Mouse (Mus musculus) heart, embryonic 10.5 days (tissue): ENCODE results near the gene Sept9. TPM values are rescaled to one million over a fixed set of nuclear protein-coding genes. Genes with fewer than 3 reads are reported as not detected.
"Not testable (repeated sequence)": the region's sequence is repeated elsewhere in the genome, so short reads cannot be mapped to it uniquely, and the experiment has no call there.

Experiments used
- DNase-seq: peaks from one replicate; pipeline ENCODE4 v3.0.0-alpha.2; 2017; ENCODE audit warnings: low spot score
- H3K27ac ChIP-seq: fragments of 300-500 bp; sonication (generic); 2 replicates; pipeline ENCODE4 v1.5.1; 2016; ENCODE audit warnings: mild to moderate bottlenecking
- H3K27me3 ChIP-seq: fragments of 300-500 bp; sonication (generic); 2 replicates; pipeline ENCODE4 v1.6.1; 2016; ENCODE audit warnings: mild to moderate bottlenecking; ENCODE audit not compliant: poor library complexity, insufficient read depth, severe bottlenecking
- H3K36me3 ChIP-seq: fragments of 300-500 bp; sonication (generic); 2 replicates; pipeline ENCODE4 v1.6.1; 2016; ENCODE audit warnings: mild to moderate bottlenecking, moderate library complexity
- H3K4me1 ChIP-seq: fragments of 300-500 bp; sonication (generic); 2 replicates; pipeline ENCODE4 v1.6.1; 2016; ENCODE audit warnings: mild to moderate bottlenecking
- H3K4me3 ChIP-seq: fragments of 300-500 bp; sonication (generic); 2 replicates; pipeline ENCODE4 v1.5.1; 2016; ENCODE audit warnings: mild to moderate bottlenecking, moderate library complexity
- H3K9me3 ChIP-seq: fragments of 300-500 bp; sonication (generic); 2 replicates; pipeline ENCODE4 v1.6.1; 2016; ENCODE audit warnings: mild to moderate bottlenecking, moderate library complexity
- WGBS: fragments of 180-500 bp; shearing (Covaris S2); methylation state at CpG from one replicate; pipeline ENCODE4 v1.1.7; 2016; 5-methylcytosine and 5-hydroxymethylcytosine counted together
- polyA plus RNA-seq: library from polyadenylated mRNA; unstranded; fragments of >200 nt; fragmentation: Nextera tagmentation; extraction: Ambion mirVana; gene quantifications from 2 replicates; pipeline ENCODE4 v1.2.1, GENCODE M21; 2016

The Sept9 gene
- polyA plus RNA-seq, 1 experiment from 2014 or later, result 164 TPM

GRCm38 (mm10) chr11:117338503-117338902 lies 139.0 kb downstream of the Sept9 start:
- 43% methylated on average over 8 of the region's 8 CpGs for WGBS
- DNase-seq, result no peak
- H3K36me3 ChIP-seq, result peaks cover 16% of the 10 kb centered on the region; the same call in 1 of the 2 replicates
- H3K9me3 ChIP-seq, result no peaks in the 10 kb centered on the region
- H3K27me3 ChIP-seq, result no peaks in the 10 kb centered on the region
- peaks cover 97% of the 10 kb centered on the region for H3K4me1 ChIP-seq
- H3K27ac ChIP-seq, result peak overlapping the region; percentile 45; the same call in 1 of the 2 replicates
- no peak overlapping the region for H3K4me3 ChIP-seq

- WGBS, result 78% methylated on average over 3 of the region's 3 CpGs
- Histone ChIP-seq H3K9me3 (no peaks in the 10 kb centered on the region), H3K36me3 (peaks cover 16% of the 10 kb centered on the region; the same call in 1 of the 2 replicates), H3K4me3 (no peak overlapping the region), H3K4me1 (peaks cover 97% of the 10 kb centered on the region), H3K27ac (0 out of 2 replicates have a peak overlapping the region, but pooled peaks have one; percentile 45), H3K27me3 (no peaks in the 10 kb centered on the region)
- DNase-seq, result no peak
These were observed 139.6 kb downstream of the Sept9 start for GRCm38 (mm10) chr11:117339050-117339449.

DNA sequence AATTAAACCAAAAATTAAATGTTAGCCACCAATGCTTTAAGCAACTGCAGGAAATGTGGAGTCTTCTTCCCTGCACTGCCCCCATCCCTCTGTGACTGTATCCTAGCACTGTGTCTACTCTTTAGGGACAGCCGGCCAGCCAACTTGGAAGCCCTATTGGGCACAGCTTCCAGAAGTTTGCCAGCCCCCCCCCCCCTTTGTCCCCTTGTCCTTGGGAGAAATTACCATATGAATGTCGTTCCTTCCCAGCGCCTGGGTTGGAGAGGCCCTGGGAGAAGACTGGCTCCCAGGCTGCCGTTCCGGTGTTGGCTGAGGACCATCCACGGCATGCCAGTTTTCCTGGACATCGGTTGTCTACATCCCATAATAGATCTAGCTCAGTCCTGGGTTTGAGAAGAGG lies 141.8 kb downstream of the Sept9 start:
- Histone ChIP-seq H3K27ac (peak overlapping the region; percentile 53; the same call in 1 of the 2 replicates), H3K36me3 (peaks cover 13% of the 10 kb centered on the region; the same call in 1 of the 2 replicates), H3K4me3 (no peak overlapping the region), H3K4me1 (peaks cover 97% of the 10 kb centered on the region), H3K27me3 (no peaks in the 10 kb centered on the region), H3K9me3 (no peaks in the 10 kb centered on the region)
- WGBS, result 59% methylated on average over 7 of the region's 7 CpGs
- DNase-seq, result no peak

DNA sequence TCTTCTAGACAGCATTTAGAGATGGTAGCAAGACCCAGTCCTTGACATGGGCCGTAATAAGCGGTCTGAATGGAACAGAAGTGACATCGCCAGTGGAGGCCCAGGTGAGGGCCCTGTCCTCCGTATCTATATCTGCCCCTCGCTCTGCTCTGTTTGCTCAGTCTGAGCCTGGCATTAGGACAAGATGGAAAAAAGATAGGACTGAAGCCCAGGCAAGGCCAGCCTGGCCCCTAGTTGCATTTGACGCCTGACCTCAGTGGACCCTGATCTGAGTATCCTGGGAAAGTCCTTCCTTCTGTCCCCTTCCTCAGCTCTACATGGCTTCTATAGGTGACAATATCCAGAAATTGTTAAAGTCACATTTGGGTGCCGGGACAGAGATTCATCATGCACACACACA lies 142.6 kb downstream of the Sept9 start:
- DNase-seq, result no peak
- Histone ChIP-seq H3K9me3 (no peaks in the 10 kb centered on the region), H3K36me3 (peaks cover 10% of the 10 kb centered on the region; the same call in 1 of the 2 replicates), H3K4me3 (no peak overlapping the region), H3K27ac (peak overlapping the region; percentile 53; the same call in 1 of the 2 replicates), H3K4me1 (peaks cover 97% of the 10 kb centered on the region), H3K27me3 (no peaks in the 10 kb centered on the region)
- 87% methylated on average over 7 of the region's 7 CpGs for WGBS

- H3K4me1 ChIP-seq, result peaks cover 97% of the 10 kb centered on the region
- DNase-seq, H3K27me3 ChIP-seq, H3K27ac ChIP-seq, H3K36me3 ChIP-seq, H3K9me3 ChIP-seq, H3K4me3 ChIP-seq: not testable (repeated sequence)
- 86% methylated on average over 6 of the region's 6 CpGs for WGBS
These were observed 143.0 kb downstream of the Sept9 start for GRCm38 (mm10) chr11:117342490-117342889.

DNA sequence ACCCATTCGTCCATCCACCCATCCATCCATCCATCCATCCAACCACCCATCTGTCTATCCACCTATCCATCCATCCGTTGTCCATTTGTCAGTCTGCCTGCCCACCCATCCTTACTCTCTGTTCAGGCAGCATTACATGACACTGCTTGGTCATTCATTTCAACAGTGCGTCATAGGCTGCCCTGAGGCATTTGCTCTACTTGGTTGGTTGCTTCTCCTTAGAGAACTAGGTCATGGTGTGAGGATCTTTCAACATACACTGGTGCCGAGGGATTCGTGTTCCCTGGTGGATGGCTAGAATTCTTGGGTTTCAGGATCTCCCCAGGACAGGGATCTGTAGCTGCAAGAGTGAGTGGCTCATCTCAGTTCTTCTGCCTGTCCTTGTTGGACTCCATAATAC lies 144.3 kb downstream of the Sept9 start:
- Histone ChIP-seq H3K9me3 (no peaks in the 10 kb centered on the region), H3K4me1 (peaks cover 97% of the 10 kb centered on the region), H3K27ac (0 out of 2 replicates have a peak overlapping the region, but pooled peaks have one; percentile 80), H3K27me3 (no peaks in the 10 kb centered on the region), H3K4me3 (no peak overlapping the region), H3K36me3 (peaks cover 10% of the 10 kb centered on the region; the same call in 1 of the 2 replicates)
- 70% methylated on average over 5 of the region's 5 CpGs for WGBS
- DNase-seq, result no peak

DNA sequence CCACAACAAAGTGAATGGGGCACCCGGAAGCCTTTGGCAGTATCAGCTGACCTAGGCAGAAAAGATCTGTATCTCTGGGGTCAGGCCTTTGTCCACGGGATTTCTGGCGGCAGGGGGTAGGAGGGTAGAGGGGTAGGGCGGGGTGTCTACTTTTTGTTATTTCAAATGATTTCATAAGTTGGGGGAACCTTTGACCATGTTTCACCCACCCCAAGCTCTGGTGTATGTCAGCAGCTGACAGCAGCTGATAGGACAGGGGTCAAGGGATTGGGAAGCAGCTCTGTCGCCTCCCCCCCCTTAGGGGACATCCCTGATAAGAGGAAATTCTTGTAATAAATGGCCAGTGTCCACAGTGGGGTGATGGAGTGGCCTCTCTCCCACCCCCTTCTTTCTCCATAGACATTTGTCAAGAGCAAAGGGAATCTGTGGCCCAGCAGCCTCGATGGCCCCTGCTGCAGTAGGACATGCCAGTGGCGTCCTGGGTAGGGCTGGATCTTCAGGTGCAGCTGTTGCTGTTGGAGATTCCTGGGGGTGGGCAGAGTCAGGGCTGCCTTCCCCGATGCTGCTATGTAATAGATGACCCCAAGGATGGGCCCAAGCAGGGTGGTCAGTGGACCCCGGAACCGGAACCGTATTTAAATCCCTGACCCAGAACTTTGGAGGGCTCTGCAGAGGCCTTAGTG lies 145.0 kb downstream of the Sept9 start:
- Histone ChIP-seq H3K27ac (peak overlapping the region; percentile 80), H3K27me3 (no peaks in the 10 kb centered on the region), H3K36me3 (peaks cover 10% of the 10 kb centered on the region; the same call in 1 of the 2 replicates), H3K4me1 (peaks cover 97% of the 10 kb centered on the region), H3K9me3 (no peaks in the 10 kb centered on the region), H3K4me3 (peak overlapping the region; percentile 35)
- no peak for DNase-seq
- WGBS, result 27% methylated on average over 11 of the region's 11 CpGs

DNA sequence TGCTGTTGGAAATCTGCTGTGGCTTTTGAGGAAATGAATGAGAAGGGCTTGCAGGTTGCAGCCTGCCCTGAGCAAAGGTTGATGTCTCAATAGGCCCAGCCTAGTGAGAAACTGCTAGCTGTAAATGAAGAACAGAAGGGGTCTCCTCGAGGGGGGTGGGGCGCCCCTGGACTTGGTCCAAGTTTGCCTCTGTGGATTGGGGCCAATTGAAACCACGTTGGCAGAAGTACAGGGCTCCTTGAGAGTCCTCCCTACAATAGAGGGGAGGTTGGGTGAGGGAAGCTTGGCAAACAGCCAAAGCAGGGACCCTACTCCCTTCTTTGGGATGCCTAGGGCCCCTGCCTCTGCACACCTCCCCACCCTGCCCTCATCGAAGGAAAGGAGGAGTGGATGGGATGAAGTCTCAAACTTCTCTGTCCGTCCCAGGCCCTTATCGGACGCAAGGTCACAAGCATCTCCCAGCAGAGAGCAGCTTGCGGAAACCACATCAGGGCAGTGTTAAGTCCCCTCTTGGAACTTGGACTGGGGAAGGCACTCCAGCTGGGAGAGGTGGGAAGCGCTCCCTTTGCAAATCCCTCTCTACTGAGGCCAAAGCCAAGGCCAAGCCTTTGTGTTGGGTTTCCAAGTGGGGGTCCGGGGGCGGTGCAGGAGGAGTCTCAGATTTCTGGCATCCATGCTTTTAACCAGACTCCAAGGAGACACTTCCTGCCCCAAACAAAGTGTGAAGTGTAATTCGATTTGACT lies 145.7 kb downstream of the Sept9 start:
- Histone ChIP-seq H3K9me3 (no peaks in the 10 kb centered on the region), H3K4me1 (peaks cover 97% of the 10 kb centered on the region), H3K4me3 (peak overlapping the region; percentile 35), H3K36me3 (peaks cover 6% of the 10 kb centered on the region; the same call in 1 of the 2 replicates), H3K27me3 (no peaks in the 10 kb centered on the region), H3K27ac (peak overlapping the region; percentile 80)
- 17% methylated on average over 12 of the region's 12 CpGs for WGBS
- DNase-seq, result no peak

DNA sequence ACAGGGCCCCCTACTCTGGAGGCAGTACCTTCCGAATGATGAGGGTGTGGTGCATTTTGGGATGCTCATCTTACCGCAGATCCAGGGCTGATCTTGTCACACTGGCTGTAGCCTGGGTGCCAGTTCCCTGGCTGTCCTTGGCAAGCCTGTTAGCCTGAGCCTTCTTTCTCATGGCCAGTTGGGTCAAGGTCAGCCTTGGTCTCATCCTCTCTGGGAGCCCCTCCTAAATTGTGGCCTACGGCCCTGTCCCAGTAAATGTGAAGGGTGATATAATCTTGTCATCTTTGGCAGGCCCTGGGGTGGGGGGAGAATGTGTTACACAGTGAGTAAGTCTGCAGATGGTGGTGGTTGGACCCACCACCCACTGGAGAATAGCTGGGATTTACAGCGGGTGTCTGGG lies 147.8 kb downstream of the Sept9 start:
- H3K4me1 ChIP-seq, result peaks cover 90% of the 10 kb centered on the region
- peak overlapping the region; percentile 80 for H3K27ac ChIP-seq
- 76% methylated on average over 4 of the region's 4 CpGs for WGBS

DNA sequence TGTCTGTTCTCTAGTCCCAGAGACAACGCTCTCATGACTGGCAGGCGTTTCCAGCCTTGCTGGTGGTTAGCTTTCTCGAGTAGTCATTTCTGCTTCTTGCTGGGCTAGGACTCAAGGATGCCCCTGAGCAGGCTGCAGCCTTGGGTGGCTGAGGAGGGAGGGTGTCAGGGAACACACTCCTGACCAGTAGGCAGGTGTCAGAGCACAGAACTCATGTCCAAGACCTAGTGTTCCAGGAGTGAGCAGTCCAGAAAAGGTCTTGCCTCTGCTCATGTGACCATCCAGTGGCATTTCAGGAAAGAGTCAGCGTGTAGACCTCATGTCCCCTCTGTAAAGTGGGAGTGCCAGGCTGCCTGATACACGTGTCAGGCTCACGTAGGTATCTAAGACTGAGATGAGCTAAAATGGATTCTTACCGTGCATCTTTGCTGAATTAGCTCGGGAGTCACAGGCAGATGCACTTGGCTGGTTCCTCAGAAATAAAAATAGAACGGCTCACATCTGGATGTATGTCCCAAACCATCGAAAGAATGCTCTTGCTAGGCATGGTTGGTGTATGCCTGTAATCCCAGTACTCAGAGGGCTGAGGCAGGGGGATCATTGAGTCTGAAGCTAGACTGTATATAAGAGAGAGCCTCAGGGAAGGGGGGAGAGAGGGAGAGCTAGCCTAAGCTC lies 149.1 kb downstream of the Sept9 start:
- Histone ChIP-seq H3K36me3 (peaks cover 29% of the 10 kb centered on the region), H3K27ac (peak overlapping the region; percentile 78), H3K27me3 (no peaks in the 10 kb centered on the region), H3K4me3 (no peak overlapping the region), H3K4me1 (peaks cover 80% of the 10 kb centered on the region), H3K9me3 (no peaks in the 10 kb centered on the region)
- no peak for DNase-seq
- WGBS, result 40% methylated on average over 10 of the region's 10 CpGs

More for the DNA sequence above, 147.8 kb downstream of the Sept9 start:
- Histone ChIP-seq H3K36me3 (peaks cover 19% of the 10 kb centered on the region), H3K4me3 (no peak overlapping the region), H3K9me3 (no peaks in the 10 kb centered on the region), H3K27me3 (no peaks in the 10 kb centered on the region)
- no peak for DNase-seq

- DNase-seq, result no peak
These were observed 150.2 kb downstream of the Sept9 start for GRCm38 (mm10) chr11:117349429-117350363.

More at GRCm38 (mm10) chr11:117349429-117350363, 150.2 kb downstream of the Sept9 start:
- Histone ChIP-seq H3K27me3 (no peaks in the 10 kb centered on the region), H3K36me3 (peaks cover 41% of the 10 kb centered on the region), H3K27ac (peak overlapping the region; percentile 78), H3K4me3 (peak overlapping the region; percentile 12; the same call in 1 of the 2 replicates), H3K9me3 (no peaks in the 10 kb centered on the region), H3K4me1 (peaks cover 72% of the 10 kb centered on the region)
- 35% methylated on average over 20 of the region's 20 CpGs for WGBS
